Mouse (Mus musculus) gastrocnemius, postnatal 36 days (tissue): Measurements from ENCODE around the gene 4930453N24Rik. TPM values are rescaled to one million over a fixed set of nuclear protein-coding genes. Genes with fewer than 3 reads are reported as not detected.
A peak's percentile ranks its signal among the peaks of the same experiment; 100 is the strongest.

Experiments
- DNase-seq, 2 experiments: peaks; one replicate each; pipeline ENCODE4 v3.0.0; 2022
- intact Hi-C: fragments of 180-260 bp; cut with DNase I; formaldehyde crosslinking; loops from one replicate; pipeline ENCODE4 v1.15.1; 2025
- long read RNA-seq, 2 experiments: library from polyadenylated mRNA; stranded (forward); transcript quantifications; one replicate each; pipeline ENCODE4 v2.0.0; 2021
- total RNA-seq, 2 experiments: library from RNA; stranded (reverse); gene quantifications; 2 replicates each; pipeline ENCODE4 v1.2.3; 2021

Gene 4930453N24Rik
- total RNA-seq, result 10 to 100 TPM; 36.6 to 44.8 TPM
- long read RNA-seq, experiment 1, full-length matches to known transcripts, result 26 of 32 reads
- long read RNA-seq, experiment 1, partial matches to known transcripts, result 3 of 32 reads
- long read RNA-seq, experiment 1, other reads (novel, unspliced or antisense), result 3 of 32 reads
- long read RNA-seq, experiment 2, full-length matches to known transcripts, result 40 of 45 reads
- long read RNA-seq, experiment 2, partial matches to known transcripts, result 2 of 45 reads
- long read RNA-seq, experiment 2, other reads (novel, unspliced or antisense), result 3 of 45 reads

GRCm38 (mm10) chr16:64770521-64771430 lies at the start of gene 4930453N24Rik:
Gene 4930453N24Rik, minus strand, starts transcription at chr16:64771161.
- peak; percentile 81 to 84 for DNase-seq
- intact Hi-C loops, result loop anchor here (2.0 kb wide), 1 partner anchor 80 kb away; the partner anchor contains the start of genes Cggbp1 and Zfp654

- intact Hi-C loops, result no loop called here
These were observed 46.3 kb upstream of the 4930453N24Rik start for GRCm38 (mm10) chr16:64817094-64817765.

GRCm38 (mm10) chr16:64803041-64803440 lies 32.1 kb upstream of the 4930453N24Rik start:
- intact Hi-C loops, result no loop called here

More at GRCm38 (mm10) chr16:64817094-64817765, 46.3 kb upstream of the 4930453N24Rik start:
- DNase-seq, result no peak

GRCm38 (mm10) chr16:64801638-64802037 lies 30.7 kb upstream of the 4930453N24Rik start:
- no peak for DNase-seq
- intact Hi-C loops, result no loop called here

More at GRCm38 (mm10) chr16:64803041-64803440, 32.1 kb upstream of the 4930453N24Rik start:
- no peak for DNase-seq

- DNase-seq, result no peak
- intact Hi-C loops, result no loop called here
These were observed 29.4 kb upstream of the 4930453N24Rik start for GRCm38 (mm10) chr16:64800393-64800792.

- intact Hi-C loops, result no loop called here
- no peak for DNase-seq
These were observed 23.8 kb upstream of the 4930453N24Rik start for GRCm38 (mm10) chr16:64794802-64795201.

- intact Hi-C loops, result no loop called here
- no peak for DNase-seq
These were observed 18.7 kb upstream of the 4930453N24Rik start for GRCm38 (mm10) chr16:64789706-64790105.

- no peak for DNase-seq
- intact Hi-C loops, result no loop called here
These were observed 4.6 kb upstream of the 4930453N24Rik start for GRCm38 (mm10) chr16:64775516-64775915.

GRCm38 (mm10) chr16:64771431-64771818 lies 464 bp upstream of the 4930453N24Rik start:
- no peak for DNase-seq
- intact Hi-C loops, result loop anchor here (2.0 kb wide), 1 partner anchor 79 kb away; the partner anchor contains the start of genes Cggbp1 and Zfp654

- intact Hi-C loops, result no loop called here
- no peak for DNase-seq
These were observed 4.2 kb downstream of the 4930453N24Rik start for GRCm38 (mm10) chr16:64766696-64767300.

GRCm38 (mm10) chr16:64759245-64759626 lies 11.7 kb downstream of the 4930453N24Rik start:
- intact Hi-C loops, result loop anchor here (10.0 kb wide), 1 partner anchor 716 kb away; no protein-coding TSS in a partner anchor
- DNase-seq, result no peak

GRCm38 (mm10) chr16:64758561-64759244 lies 12.3 kb downstream of the 4930453N24Rik start:
- no peak for DNase-seq
- intact Hi-C loops, result loop anchor here (10.0 kb wide), 1 partner anchor 716 kb away; no protein-coding TSS in a partner anchor

- intact Hi-C loops, result loop anchor here (10.0 kb wide), 1 partner anchor 717 kb away; no protein-coding TSS in a partner anchor
- DNase-seq, result no peak
These were observed 13.1 kb downstream of the 4930453N24Rik start for GRCm38 (mm10) chr16:64757666-64758400.

- intact Hi-C loops, result loop anchor here (10.0 kb wide), 1 partner anchor 718 kb away; no protein-coding TSS in a partner anchor
- no peak for DNase-seq
These were observed 14.6 kb downstream of the 4930453N24Rik start for GRCm38 (mm10) chr16:64756321-64756720.

GRCm38 (mm10) chr16:64754743-64755139 lies 16.2 kb downstream of the 4930453N24Rik start:
- no peak for DNase-seq
- intact Hi-C loops, result loop anchor here (10.0 kb wide), 1 partner anchor 720 kb away; no protein-coding TSS in a partner anchor

GRCm38 (mm10) chr16:64753990-64754742 lies 16.8 kb downstream of the 4930453N24Rik start:
- DNase-seq, result no peak
- intact Hi-C loops, result loop anchor here (10.0 kb wide), 1 partner anchor 721 kb away; no protein-coding TSS in a partner anchor

GRCm38 (mm10) chr16:64748237-64748636 lies 22.7 kb downstream of the 4930453N24Rik start:
- intact Hi-C loops, result no loop called here
- peak; percentile 27 to 57 for DNase-seq

- DNase-seq, result no peak
- intact Hi-C loops, result no loop called here
These were observed 25.9 kb downstream of the 4930453N24Rik start for GRCm38 (mm10) chr16:64745089-64745488.
